Mouse (Mus musculus) kidney, postnatal 4 days (tissue): ENCODE measurements around the gene Trim43a.
A peak's percentile ranks its signal among the peaks of the same experiment; 100 is the strongest.
"Not testable (repeated sequence)": the region's sequence is repeated elsewhere in the genome, so short reads cannot be mapped to it uniquely, and the experiment has no call there.

Experiments
- DNase-seq, 2 experiments: peaks; one replicate each; pipeline ENCODE4 v3.0.0; 2021; ENCODE audit warnings: mixed read lengths in 2 of 2

Gene Trim43a

GRCm38 (mm10) chr9:88580591-88580990 lies at the start of gene Trim43a:
Gene Trim43a, plus strand, starts transcription at chr9:88580891.
- not testable (repeated sequence) for DNase-seq

GRCm38 (mm10) chr9:88534093-88534492 lies 46.6 kb upstream of the Trim43a start:
- no peak for DNase-seq

GRCm38 (mm10) chr9:88539546-88540224 lies 41.0 kb upstream of the Trim43a start:
- no peak for DNase-seq

- no peak for DNase-seq
Observed at GRCm38 (mm10) chr9:88542816-88543215, 37.9 kb upstream of the Trim43a start.

GRCm38 (mm10) chr9:88545534-88545933 lies 35.2 kb upstream of the Trim43a start:
- peak; percentile 53 to 63 for DNase-seq

- DNase-seq: peak; percentile 43 to 50
Observed at GRCm38 (mm10) chr9:88546166-88546565, 34.5 kb upstream of the Trim43a start.

- DNase-seq: no peak
Observed at GRCm38 (mm10) chr9:88546657-88547056, 34.0 kb upstream of the Trim43a start.

- peak; percentile 23 to 55 for DNase-seq
Observed at GRCm38 (mm10) chr9:88547270-88547669, 33.4 kb upstream of the Trim43a start.

GRCm38 (mm10) chr9:88547851-88548613 lies 32.7 kb upstream of the Trim43a start, which contains the start of gene Zfp949:
Gene Zfp949, plus strand, starts transcription at chr9:88548020.
- DNase-seq: peak; percentile 61 to 74

GRCm38 (mm10) chr9:88548614-88548945 lies 32.1 kb upstream of the Trim43a start:
- DNase-seq: no peak

- DNase-seq: no peak
Observed at GRCm38 (mm10) chr9:88553071-88553470, 27.6 kb upstream of the Trim43a start.

- no peak for DNase-seq
Observed at GRCm38 (mm10) chr9:88558146-88558545, 22.5 kb upstream of the Trim43a start.

GRCm38 (mm10) chr9:88561476-88561875 lies 19.2 kb upstream of the Trim43a start:
- DNase-seq: not testable (repeated sequence)

GRCm38 (mm10) chr9:88570471-88570870 lies 10.2 kb upstream of the Trim43a start:
- DNase-seq: not testable (repeated sequence)

- DNase-seq: peak in 1 of 2 experiments; percentile 6
Observed at GRCm38 (mm10) chr9:88593708-88594107, 13.0 kb downstream of the Trim43a start.

- peak; percentile 100 for DNase-seq
Observed at GRCm38 (mm10) chr9:88599206-88600162, 18.8 kb downstream of the Trim43a start.

GRCm38 (mm10) chr9:88625803-88626514 lies 45.3 kb downstream of the Trim43a start:
- DNase-seq: not testable (repeated sequence)

GRCm38 (mm10) chr9:88638125-88638524 lies 57.4 kb downstream of the Trim43a start:
- not testable (repeated sequence) for DNase-seq
